ENCODE assay signal across 9 mouse cellular contexts in the genomic region with DNA sequence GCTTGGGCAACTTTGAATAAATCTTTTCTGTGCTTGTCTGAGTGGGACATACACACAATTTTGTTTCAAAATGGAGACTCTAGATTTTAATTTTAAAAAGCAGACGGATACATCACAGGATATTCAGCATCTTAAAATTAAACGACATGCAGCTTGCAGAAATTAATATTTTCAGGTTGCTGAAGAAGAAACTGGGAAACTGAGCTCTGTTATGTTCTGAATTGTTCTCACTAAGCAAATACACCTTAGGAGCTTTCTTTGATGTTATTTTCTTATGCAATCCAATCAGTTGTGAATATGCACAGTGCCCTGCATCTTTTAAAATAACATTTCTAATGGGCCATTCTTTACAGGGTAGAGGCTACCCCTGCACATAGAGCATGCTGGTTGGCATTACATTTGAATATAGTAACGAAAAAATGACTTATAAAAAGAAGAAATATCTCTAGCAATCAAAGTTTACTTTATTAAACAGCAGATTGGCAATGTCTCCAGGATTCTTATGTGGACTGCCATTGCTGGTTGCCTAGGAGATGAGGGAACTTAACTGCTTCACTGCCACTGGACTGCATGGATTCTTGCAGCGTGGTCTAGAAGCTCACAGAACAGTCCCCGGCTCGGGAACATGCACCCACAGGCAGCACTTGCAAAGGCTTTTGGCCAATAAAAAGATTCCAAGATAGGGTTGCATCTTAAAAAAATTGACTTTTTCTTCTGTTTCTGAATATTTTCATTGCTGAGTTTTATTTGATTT.
A peak's percentile ranks its signal among the peaks of the same experiment; 100 is the strongest.
DNase-seq lines count a peak whose midpoint lies in the region; ATAC-seq lines count a peak whose summit lies in the region.
"Had no signal": no experiment of that assay in that cellular context is flagged by ENCODE, and none has a peak within 500 bp of the region (broad histone marks: within the 10 kb centered on the region; RNA-seq: fewer than 3 reads in every experiment).

No protein-coding gene starts in this region.

- H3K4me2 ChIP-seq in heart, embryonic 16.5 days (ENCODE audit: low read depth, low read length): peak overlapping the region; percentile 67
- peak overlapping the region; percentile 60 for H3K4me2 ChIP-seq in intestine, embryonic 14.5 days (ENCODE audit: low read length)

- H3K9me3 ChIP-seq in heart, embryonic 16.5 days (replicated peaks; ENCODE audit: control insufficient read depth, low read length): no peaks in the 10 kb centered on the region
- no peaks in the 10 kb centered on the region for H3K9me3 ChIP-seq in embryonic facial prominence, embryonic 10.5 days
- H3K9me3 ChIP-seq in intestine, embryonic 14.5 days (ENCODE audit: control insufficient read depth, low read length): no peaks in the 10 kb centered on the region

- DNase-seq in heart, postnatal 25 days (ENCODE audit: low spot score): no peak
- DNase-seq in embryonic facial prominence, embryonic 10.5 days (ENCODE audit: low spot score): peak; percentile 37
- no peak for DNase-seq in intestine, embryonic 14.5 days (ENCODE audit: low spot score)
- DNase-seq in neural tube, embryonic 10.5 days (ENCODE audit: extremely low spot score, low spot score): peak; percentile 42
- DNase-seq in cerebellum, adult 11-12 months: no peak
- no peak for DNase-seq in gastrocnemius, postnatal 14 days
- no peak for DNase-seq in T-cell, adult 2 months (ENCODE audit: low spot score)

- peaks cover 11% of the 10 kb centered on the region for H3K4me1 ChIP-seq in heart, embryonic 16.5 days (ENCODE audit: control insufficient read depth, insufficient read depth, low read length)
- peaks cover 78% of the 10 kb centered on the region for H3K4me1 ChIP-seq in embryonic facial prominence, embryonic 10.5 days
- H3K4me1 ChIP-seq in intestine, embryonic 14.5 days (replicated peaks; ENCODE audit: control insufficient read depth, insufficient read depth, low read length): peaks cover 25% of the 10 kb centered on the region

- H3K27ac ChIP-seq in heart, embryonic 16.5 days (ENCODE audit: low read length): no peak overlapping the region
- peak overlapping the region; percentile 92 for H3K27ac ChIP-seq in embryonic facial prominence, embryonic 10.5 days (replicated peaks)
- H3K27ac ChIP-seq in intestine, embryonic 14.5 days (ENCODE audit: low read depth): no peak overlapping the region

- no peak overlapping the region; the same call in 1 of the 2 replicates for H3K9ac ChIP-seq in heart, embryonic 16.5 days (ENCODE audit: low read length)
- no peak overlapping the region for H3K9ac ChIP-seq in intestine, embryonic 14.5 days (ENCODE audit: low read length)

- 79% methylated on average over 6 of the region's 6 CpGs for WGBS in heart, embryonic 16.5 days
- 62% methylated on average over 6 of the region's 6 CpGs for WGBS in embryonic facial prominence, embryonic 10.5 days
- 76% methylated on average over 6 of the region's 6 CpGs for WGBS in intestine, embryonic 14.5 days

- intact Hi-C loops in heart, postnatal 25 days (cut with DNase I): no loop called here
- intact Hi-C loops in gastrocnemius, postnatal 14 days (cut with DNase I; ENCODE audit: low total_unique reads): no loop called here

- H3K4me3 ChIP-seq in heart, embryonic 16.5 days (ENCODE audit: low read length): peak overlapping the region; percentile 46; the same call in 1 of the 2 replicates
- H3K4me3 ChIP-seq in embryonic facial prominence, embryonic 10.5 days: peak overlapping the region; percentile 53
- no peak overlapping the region for H3K4me3 ChIP-seq in intestine, embryonic 14.5 days (ENCODE audit: low read depth, low read length)

- ATAC-seq in heart, embryonic 16.5 days (replicated peaks; ENCODE audit: extremely low read depth, insufficient read depth, low FRiP score): no peak
- no peak for ATAC-seq in intestine, embryonic 14.5 days (replicated peaks; ENCODE audit: low FRiP score, low TSS enrichment, low read depth)

- H3K36me3 ChIP-seq in heart, embryonic 16.5 days (ENCODE audit: control insufficient read depth, insufficient read depth): no peaks in the 10 kb centered on the region
- H3K36me3 ChIP-seq in embryonic facial prominence, embryonic 10.5 days (replicated peaks): no peaks in the 10 kb centered on the region
- no peaks in the 10 kb centered on the region for H3K36me3 ChIP-seq in intestine, embryonic 14.5 days (ENCODE audit: control insufficient read depth, insufficient read depth, low read length)

- no peaks in the 10 kb centered on the region for H3K27me3 ChIP-seq in heart, embryonic 16.5 days (ENCODE audit: control insufficient read depth, insufficient read depth, low read length)
- H3K27me3 ChIP-seq in embryonic facial prominence, embryonic 10.5 days (replicated peaks; ENCODE audit: low read depth, poor library complexity, severe bottlenecking): no peaks in the 10 kb centered on the region; the same call in 1 of the 2 replicates
- H3K27me3 ChIP-seq in intestine, embryonic 14.5 days (replicated peaks; ENCODE audit: control insufficient read depth, insufficient read depth, low read length): no peaks in the 10 kb centered on the region
- H3K27me3 ChIP-seq: CH12.LX had no signal

Comparison
In these comparisons a context has a peak if more than half of its experiments do, and no peak if none do; other contexts are left out.
1. DNase-seq: peak in embryonic facial prominence, embryonic 10.5 days (single experiment) and neural tube, embryonic 10.5 days (single experiment); none in heart, postnatal 25 days (single experiment), intestine, embryonic 14.5 days (single experiment), cerebellum, adult 11-12 months (single experiment), gastrocnemius, postnatal 14 days (single experiment) and T-cell, adult 2 months (single experiment).